Mouse (Mus musculus) myocyte (in vitro differentiated cells): ENCODE data around the gene Hoxb2.

Source experiments
- CEBPB ChIP-seq: IDR thresholded peaks from 2 replicates; pipeline ENCODE4 v1.6.1; 2011; ENCODE audit warnings: mild to moderate bottlenecking, moderate library complexity; ENCODE audit not compliant: poor library complexity, insufficient read depth, severe bottlenecking
- USF1 ChIP-seq: IDR thresholded peaks from one replicate; pipeline ENCODE4 v1.6.1; 2011; ENCODE audit warnings: low read depth, mild to moderate bottlenecking, control low read depth, moderate library complexity

DNA sequence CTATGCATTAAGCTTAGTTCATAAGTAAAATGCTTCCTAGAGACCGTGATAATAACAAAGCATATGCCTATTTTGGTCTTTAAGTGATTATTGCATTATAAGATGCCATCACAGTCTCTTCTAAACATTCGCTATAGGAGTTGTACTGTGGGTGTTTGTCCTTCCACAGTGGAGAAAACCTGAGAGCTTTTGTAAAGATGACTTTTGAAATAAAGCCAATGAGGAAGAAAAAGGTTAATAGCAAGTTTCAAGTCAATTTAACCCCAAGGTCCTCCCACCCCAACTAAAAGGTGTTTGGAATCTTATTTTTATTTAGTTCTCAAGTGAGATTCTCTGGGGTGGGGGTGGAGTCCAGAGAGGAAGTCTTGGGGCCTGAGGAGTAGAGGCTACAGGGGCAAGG is 37.2 kb upstream of the Hoxb2 start:
- TF ChIP-seq USF1, result no peak
- no peak for TF ChIP-seq CEBPB
